Mouse (Mus musculus) midbrain, embryonic 11.5 days (tissue): ENCODE measurements around the gene Ppp1r12a. TPM values are rescaled to one million over a fixed set of nuclear protein-coding genes. Genes with fewer than 3 reads are reported as not detected.

Experiments
- ATAC-seq: fragments of 200-750 bp; cut with Nextera tagmentation; 2 replicates; pipeline ENCODE4 v1.8.0; 2017; ENCODE audit warnings: moderate TSS enrichment, moderate library complexity; ENCODE audit not compliant: low FRiP score
- DNase-seq: peaks from one replicate; pipeline ENCODE4 v3.0.0; 2015; ENCODE audit warnings: low spot score; ENCODE audit errors: missing footprints
- H3K27ac ChIP-seq: fragments of 300-500 bp; sonication (generic); 2 replicates; pipeline ENCODE4 v1.5.1; 2014; ENCODE audit warnings: low read depth, low read length
- H3K27me3 ChIP-seq: fragments of 300-500 bp; sonication (generic); 2 replicates; pipeline ENCODE4 v1.6.1; 2014; ENCODE audit warnings: mild to moderate bottlenecking, low read length, moderate library complexity, mixed read lengths; ENCODE audit not compliant: control insufficient read depth, insufficient read depth
- H3K36me3 ChIP-seq: fragments of 300-500 bp; sonication (generic); 2 replicates; pipeline ENCODE4 v1.6.1; 2014; ENCODE audit warnings: mild to moderate bottlenecking, low read length, moderate library complexity, mixed read lengths; ENCODE audit not compliant: control insufficient read depth, insufficient read depth
- H3K4me1 ChIP-seq: fragments of 300-500 bp; sonication (generic); 2 replicates; pipeline ENCODE4 v1.6.1; 2014; ENCODE audit warnings: low read length; ENCODE audit not compliant: control insufficient read depth, insufficient read depth
- H3K4me2 ChIP-seq: fragments of 300-500 bp; sonication (generic); 2 replicates; pipeline ENCODE4 v1.6.1; 2014; ENCODE audit warnings: mild to moderate bottlenecking, moderate library complexity
- H3K4me3 ChIP-seq: fragments of 300-500 bp; sonication (generic); 2 replicates; pipeline ENCODE4 v1.5.1; 2014; ENCODE audit warnings: low read depth, low read length
- H3K9ac ChIP-seq: fragments of 300-500 bp; sonication (generic); 2 replicates; pipeline ENCODE4 v1.6.1; 2014; ENCODE audit warnings: low read length
- H3K9me3 ChIP-seq: fragments of 300-500 bp; sonication (generic); 2 replicates; pipeline ENCODE4 v1.6.1; 2016; ENCODE audit warnings: low read length; ENCODE audit not compliant: control insufficient read depth
- WGBS: fragments of 180-500 bp; shearing (Covaris S2); extraction: QIAGEN DNeasy Blood & Tissue Kit; methylation state at CpG from one replicate; pipeline ENCODE4 v1.1.7; 2014; 5-methylcytosine and 5-hydroxymethylcytosine counted together
- polyA plus RNA-seq: library from polyadenylated mRNA; unstranded; fragments of >200 nt; fragmentation: Nextera tagmentation; extraction: Ambion mirVana; gene quantifications from 2 replicates; pipeline ENCODE4 v1.2.1, GENCODE M21; 2014

Ppp1r12a gene
- polyA plus RNA-seq, 1 experiment from 2014 or later, result 78.6 TPM

- ATAC-seq, result no peak
- no peak overlapping the region for H3K27ac ChIP-seq
- WGBS, result 82% methylated on average over 6 of the region's 6 CpGs
- no peaks in the 10 kb centered on the region for H3K4me1 ChIP-seq
- no peak for DNase-seq
- no peak overlapping the region for H3K4me3 ChIP-seq
- no peaks in the 10 kb centered on the region for H3K36me3 ChIP-seq
- H3K9me3 ChIP-seq, result no peaks in the 10 kb centered on the region
- no peak overlapping the region for H3K9ac ChIP-seq
- no peak overlapping the region for H3K4me2 ChIP-seq
- H3K27me3 ChIP-seq, result no peaks in the 10 kb centered on the region
Measured at GRCm38 (mm10) chr10:108172817-108173563, 11.0 kb downstream of the Ppp1r12a start.

- H3K4me1 ChIP-seq, result no peaks in the 10 kb centered on the region
- 87% methylated on average over 5 of the region's 5 CpGs for WGBS
- H3K4me3 ChIP-seq, result no peak overlapping the region
- H3K27me3 ChIP-seq, result no peaks in the 10 kb centered on the region
- no peak overlapping the region for H3K27ac ChIP-seq
- H3K9me3 ChIP-seq, result no peaks in the 10 kb centered on the region
- no peaks in the 10 kb centered on the region for H3K36me3 ChIP-seq
- no peak overlapping the region for H3K9ac ChIP-seq
- DNase-seq (no peak), ATAC-seq (no peak)
- no peak overlapping the region for H3K4me2 ChIP-seq
Measured at GRCm38 (mm10) chr10:108174107-108174506, 12.1 kb downstream of the Ppp1r12a start.

- WGBS, result 82% methylated on average over 2 of the region's 2 CpGs
Measured at GRCm38 (mm10) chr10:108175885-108176284, 13.9 kb downstream of the Ppp1r12a start.

GRCm38 (mm10) chr10:108178285-108178848, 16.4 kb downstream of the Ppp1r12a start:
- 93% methylated on average over 6 of the region's 6 CpGs for WGBS
- H3K9ac ChIP-seq, result no peak overlapping the region
- no peak for ATAC-seq
- H3K27ac ChIP-seq, result no peak overlapping the region
- H3K36me3 ChIP-seq, result no peaks in the 10 kb centered on the region
- H3K27me3 ChIP-seq, result no peaks in the 10 kb centered on the region
- no peaks in the 10 kb centered on the region for H3K9me3 ChIP-seq
- no peaks in the 10 kb centered on the region for H3K4me1 ChIP-seq
- H3K4me3 ChIP-seq, result no peak overlapping the region
- H3K4me2 ChIP-seq, result no peak overlapping the region
- no peak for DNase-seq

More at GRCm38 (mm10) chr10:108175885-108176284, 13.9 kb downstream of the Ppp1r12a start:
- Histone ChIP-seq H3K27ac (no peak overlapping the region), H3K4me2 (no peak overlapping the region), H3K9ac (no peak overlapping the region), H3K36me3 (no peaks in the 10 kb centered on the region), H3K4me1 (no peaks in the 10 kb centered on the region), H3K9me3 (no peaks in the 10 kb centered on the region), H3K4me3 (no peak overlapping the region), H3K27me3 (no peaks in the 10 kb centered on the region)
- DNase-seq (peak; percentile 72), ATAC-seq (no peak)

- no peaks in the 10 kb centered on the region for H3K36me3 ChIP-seq
- DNase-seq (peak; percentile 10), ATAC-seq (no peak)
- no peaks in the 10 kb centered on the region for H3K9me3 ChIP-seq
- no peak overlapping the region for H3K9ac ChIP-seq
- no peak overlapping the region for H3K4me3 ChIP-seq
- H3K4me2 ChIP-seq, result no peak overlapping the region
- 75% methylated on average over 3 of the region's 3 CpGs for WGBS
- no peaks in the 10 kb centered on the region for H3K4me1 ChIP-seq
- no peaks in the 10 kb centered on the region for H3K27me3 ChIP-seq
- no peak overlapping the region for H3K27ac ChIP-seq
Measured at GRCm38 (mm10) chr10:108179404-108179803, 17.4 kb downstream of the Ppp1r12a start.

- H3K9me3 ChIP-seq, result no peaks in the 10 kb centered on the region
- H3K4me3 ChIP-seq, result no peak overlapping the region
- no peaks in the 10 kb centered on the region for H3K4me1 ChIP-seq
- WGBS, result 85% methylated on average over 2 of the region's 2 CpGs
- DNase-seq (peak; percentile 10), ATAC-seq (no peak)
- no peaks in the 10 kb centered on the region for H3K27me3 ChIP-seq
- H3K27ac ChIP-seq, result no peak overlapping the region
- H3K4me2 ChIP-seq, result no peak overlapping the region
- H3K9ac ChIP-seq, result no peak overlapping the region
- no peaks in the 10 kb centered on the region for H3K36me3 ChIP-seq
Measured at GRCm38 (mm10) chr10:108180313-108180712, 18.3 kb downstream of the Ppp1r12a start.

- H3K4me1 ChIP-seq, result no peaks in the 10 kb centered on the region
- ATAC-seq (no peak), DNase-seq (peak; percentile 45)
- H3K9ac ChIP-seq, result no peak overlapping the region
- no peak overlapping the region for H3K4me2 ChIP-seq
- H3K27me3 ChIP-seq, result no peaks in the 10 kb centered on the region
- no peak overlapping the region for H3K27ac ChIP-seq
- WGBS, result 94% methylated on average over 3 of the region's 3 CpGs
- no peak overlapping the region for H3K4me3 ChIP-seq
- no peaks in the 10 kb centered on the region for H3K36me3 ChIP-seq
- H3K9me3 ChIP-seq, result no peaks in the 10 kb centered on the region
Measured at GRCm38 (mm10) chr10:108181893-108182292, 19.9 kb downstream of the Ppp1r12a start.

GRCm38 (mm10) chr10:108182386-108182785, 20.4 kb downstream of the Ppp1r12a start:
- DNase-seq, result peak; percentile 8
- no peak overlapping the region for H3K9ac ChIP-seq

GRCm38 (mm10) chr10:108184763-108185162, 22.8 kb downstream of the Ppp1r12a start:
- DNase-seq, result peak; percentile 79
- H3K36me3 ChIP-seq, result no peaks in the 10 kb centered on the region
- 74% methylated on average over 8 of the region's 8 CpGs for WGBS

More at GRCm38 (mm10) chr10:108182386-108182785, 20.4 kb downstream of the Ppp1r12a start:
- 73% methylated on average over 4 of the region's 4 CpGs for WGBS
- Histone ChIP-seq H3K4me3 (no peak overlapping the region), H3K27ac (no peak overlapping the region), H3K36me3 (no peaks in the 10 kb centered on the region), H3K27me3 (no peaks in the 10 kb centered on the region), H3K4me1 (no peaks in the 10 kb centered on the region), H3K9me3 (no peaks in the 10 kb centered on the region), H3K4me2 (no peak overlapping the region)
- no peak for ATAC-seq

More at GRCm38 (mm10) chr10:108184763-108185162, 22.8 kb downstream of the Ppp1r12a start:
- no peaks in the 10 kb centered on the region for H3K9me3 ChIP-seq
- no peak overlapping the region for H3K27ac ChIP-seq
- H3K4me2 ChIP-seq, result no peak overlapping the region
- ATAC-seq, result no peak
- H3K4me1 ChIP-seq, result no peaks in the 10 kb centered on the region
- no peak overlapping the region for H3K4me3 ChIP-seq
- no peaks in the 10 kb centered on the region for H3K27me3 ChIP-seq
- H3K9ac ChIP-seq, result no peak overlapping the region
